Mouse (Mus musculus): ENCODE data around the gene Flt3l.

DNA sequence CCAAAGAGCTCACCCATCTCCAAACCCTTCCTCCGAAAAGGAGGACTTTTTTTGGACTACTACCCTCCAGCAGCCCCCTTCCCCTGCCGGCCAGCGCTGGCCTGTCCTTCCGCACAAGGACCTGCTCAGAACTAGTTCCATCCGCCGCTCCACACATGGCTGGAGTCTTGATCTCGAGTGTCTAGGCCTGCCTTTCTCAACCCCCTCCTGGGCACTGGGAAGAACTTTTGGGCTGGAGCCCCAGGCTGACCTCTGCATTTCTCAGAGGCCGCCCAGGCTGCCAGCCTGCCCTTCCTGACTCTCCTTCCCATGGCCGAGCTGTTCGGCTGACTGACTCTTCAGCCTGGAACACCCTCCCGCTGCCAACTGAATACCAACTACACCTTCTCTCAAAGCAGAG is 46.4 kb upstream of the Flt3l start:
- TF ChIP-seq CTCF (IDR thresholded peaks at IDR 0.05; ENCODE audit: control insufficient read depth, insufficient read depth, insufficient read length) (no peak), USF1 (IDR thresholded peaks at IDR 0.05; ENCODE audit: low read depth) (no peak), CEBPB (IDR thresholded peaks at IDR 0.05; ENCODE audit: low read depth) (no peak), MAX (IDR thresholded peaks at IDR 0.05) (no peak), MYOD1 (IDR thresholded peaks at IDR 0.05; ENCODE audit: control insufficient read depth, insufficient read length, low read depth) (no peak), MYOG (IDR thresholded peaks at IDR 0.05; ENCODE audit: control insufficient read depth, extremely low read depth, insufficient read length) (no peak), FOSL1 (IDR thresholded peaks at IDR 0.05; ENCODE audit: insufficient read depth, low read length, poor library complexity, severe bottlenecking) (no peak)
